19 mouse cellular contexts compared by ENCODE assay signal in genomic region chr5:132438414-132438813, GRCm38 (mm10).
DNase-seq lines count a peak whose midpoint lies in the region; ATAC-seq and TF ChIP-seq lines count a peak whose summit lies in the region.
"Had no signal": no experiment of that assay in that cellular context is flagged by ENCODE, and none has a peak within 500 bp of the region (broad histone marks: within the 10 kb centered on the region; RNA-seq: fewer than 3 reads in every experiment).

No protein-coding gene starts in this region.

- no peak for ATAC-seq in heart, embryonic 12.5 days (ENCODE audit: insufficient number of reproducible peaks, low FRiP score)
- ATAC-seq in lung, postnatal 0 days: no peak
- ATAC-seq: forebrain, embryonic 15.5 days; liver, embryonic 12.5 days had no signal

- peak; percentile 29 for TF ChIP-seq CTCF in lung, postnatal 0 days (IDR thresholded peaks at IDR 0.05)

- H3K9ac ChIP-seq in heart, embryonic 12.5 days: no peak overlapping the region
- no peak overlapping the region for H3K9ac ChIP-seq in lung, postnatal 0 days (replicated peaks; ENCODE audit: low read depth)
- H3K9ac ChIP-seq: forebrain, embryonic 15.5 days; liver, embryonic 12.5 days; neural tube, embryonic 12.5 days had no signal

- H3K27me3 ChIP-seq in heart, embryonic 12.5 days (replicated peaks): no peaks in the 10 kb centered on the region
- no peaks in the 10 kb centered on the region for H3K27me3 ChIP-seq in heart, embryonic 10.5 days (ENCODE audit: insufficient read depth, poor library complexity, severe bottlenecking)
- no peaks in the 10 kb centered on the region for H3K27me3 ChIP-seq in lung, postnatal 0 days (replicated peaks; ENCODE audit: insufficient read depth, low read length)
- H3K27me3 ChIP-seq: forebrain, embryonic 15.5 days; liver, embryonic 12.5 days; neural tube, embryonic 12.5 days had no signal

- no peak overlapping the region for H3K27ac ChIP-seq in heart, embryonic 12.5 days (ENCODE audit: poor library complexity, severe bottlenecking)
- H3K27ac ChIP-seq in heart, embryonic 10.5 days: no peak overlapping the region
- no peak overlapping the region for H3K27ac ChIP-seq in lung, postnatal 0 days (ENCODE audit: low read length)
- H3K27ac ChIP-seq: forebrain, embryonic 15.5 days; left cerebral cortex, adult 2 months; liver, embryonic 12.5 days; neural tube, embryonic 12.5 days had no signal

- peak; percentile 14 for DNase-seq in adrenal gland, postnatal 14 days
- DNase-seq in adrenal gland, adult 8-10 months: no peak
- no peak for DNase-seq in heart, embryonic 10.5 days (ENCODE audit: low spot score)
- no peak for DNase-seq in lung, postnatal 0 days (ENCODE audit: low spot score)
- no peak for DNase-seq in lung, postnatal 14 days
- no peak for DNase-seq in layer of hippocampus, adult 9-11 months
- no peak for DNase-seq in urinary bladder, postnatal 25 days (ENCODE audit: low spot score)
- DNase-seq: adrenal gland, adult 2 months; cerebellum, adult 9-11 months; embryo, embryonic 11 days; kidney, adult 2 months; kidney, postnatal 25 days; right cerebral cortex, postnatal 4 days had no signal

- TF ChIP-seq EP300 in lung, postnatal 0 days (IDR thresholded peaks at IDR 0.05): no peak

- WGBS in heart, embryonic 12.5 days: 41% methylated on average over 4 of the region's 4 CpGs
- WGBS in heart, embryonic 10.5 days: 36% methylated on average over 4 of the region's 4 CpGs
- 36% methylated on average over 4 of the region's 4 CpGs for WGBS in lung, postnatal 0 days

- H3K4me2 ChIP-seq in heart, embryonic 12.5 days: peak overlapping the region; percentile 37
- H3K4me2 ChIP-seq in lung, postnatal 0 days (replicated peaks; ENCODE audit: low read depth, low read length): no peak overlapping the region
- H3K4me2 ChIP-seq: forebrain, embryonic 15.5 days; liver, embryonic 12.5 days; midbrain, embryonic 11.5 days; neural tube, embryonic 12.5 days had no signal

- no peak overlapping the region for H3K4me3 ChIP-seq in heart, embryonic 12.5 days
- H3K4me3 ChIP-seq in heart, embryonic 10.5 days: no peak overlapping the region
- no peak overlapping the region for H3K4me3 ChIP-seq in lung, postnatal 0 days (ENCODE audit: low read depth, low read length)
- H3K4me3 ChIP-seq: forebrain, embryonic 15.5 days; left cerebral cortex, adult 2 months; liver, embryonic 12.5 days; neural tube, embryonic 12.5 days had no signal

- no peaks in the 10 kb centered on the region for H3K36me3 ChIP-seq in heart, embryonic 12.5 days
- no peaks in the 10 kb centered on the region for H3K36me3 ChIP-seq in heart, embryonic 10.5 days
- no peaks in the 10 kb centered on the region for H3K36me3 ChIP-seq in lung, postnatal 0 days (ENCODE audit: insufficient read depth, low read length)
- H3K36me3 ChIP-seq: forebrain, embryonic 15.5 days; liver, embryonic 12.5 days; neural tube, embryonic 12.5 days had no signal

- H3K4me1 ChIP-seq in heart, embryonic 12.5 days (replicated peaks): peaks cover 18% of the 10 kb centered on the region
- peaks cover 19% of the 10 kb centered on the region for H3K4me1 ChIP-seq in heart, embryonic 10.5 days
- peaks cover 7% of the 10 kb centered on the region; the same call in 1 of the 2 replicates for H3K4me1 ChIP-seq in lung, postnatal 0 days (ENCODE audit: insufficient read depth, low read depth, low read length)

- no peaks in the 10 kb centered on the region for H3K9me3 ChIP-seq in heart, embryonic 12.5 days (replicated peaks)
- no peaks in the 10 kb centered on the region for H3K9me3 ChIP-seq in heart, embryonic 10.5 days
- no peaks in the 10 kb centered on the region for H3K9me3 ChIP-seq in lung, postnatal 0 days (ENCODE audit: low read length)
- H3K9me3 ChIP-seq: forebrain, embryonic 15.5 days; liver, embryonic 12.5 days; neural tube, embryonic 12.5 days had no signal
